Mouse (Mus musculus): ENCODE results near the gene Ppm1m.

GRCm38 (mm10) chr9:106192998-106193397 is 6.5 kb downstream of the Ppm1m start:
- TF ChIP-seq CTCF (IDR thresholded peaks at IDR 0.05; ENCODE audit: control insufficient read depth, insufficient read depth, insufficient read length) (no peak), USF1 (IDR thresholded peaks at IDR 0.05; ENCODE audit: low read depth) (no peak), MAX (IDR thresholded peaks at IDR 0.05) (no peak), MYOD1 (IDR thresholded peaks at IDR 0.05; ENCODE audit: control insufficient read depth, insufficient read length, low read depth) (no peak), MYOG (IDR thresholded peaks at IDR 0.05; ENCODE audit: control insufficient read depth, extremely low read depth, insufficient read length) (no peak)

Measured in C2C12 (cell line).